Mouse (Mus musculus): ENCODE results near the gene Nipal3. TPM values are rescaled to one million over a fixed set of nuclear protein-coding genes. Genes with fewer than 3 reads are reported as not detected.

Nipal3 gene
- polyA plus RNA-seq (2012; fragmentation: generic; extraction: Trizol) = 1 to 10 TPM in 1 of 2 experiments, under 1 TPM in 1; 0.99 to 2.8 TPM

GRCm38 (mm10) chr4:135494521-135495396 lies at the start of gene Nipal3, which contains the start of gene Stpg1:
Nipal3 (minus strand) TSS chr4:135495038.
Stpg1 (plus strand) TSS chr4:135494790.

GRCm38 (mm10) chr4:135433443-135434394 lies 61.1 kb downstream of the Nipal3 start, which contains the start of gene Rcan3:
Rcan3 (minus strand) TSS chr4:135433853.

GRCm38 (mm10) chr4:135397991-135398390 lies 96.8 kb downstream of the Nipal3 start, which contains the start of gene Ncmap:
Ncmap (minus strand) TSS chr4:135398227.

Other genes with a start within 250 kb of the Nipal3 start
- 100 to 1,000 TPM in 1 of 2 experiments, 10 to 100 TPM in 1; 17.6 to 143 TPM for gene Clic4, start 222.2 kb downstream of the Nipal3 start, polyA plus RNA-seq (2012; fragmentation: generic; extraction: Trizol)
- gene Srrm1, start 141.7 kb downstream of the Nipal3 start, polyA plus RNA-seq (2012; fragmentation: generic; extraction: Trizol) = 10 to 100 TPM; 20.7 to 44.0 TPM
- gene Ncmap, start 96.8 kb downstream of the Nipal3 start, polyA plus RNA-seq (2012; fragmentation: generic; extraction: Trizol) = under 1 TPM; 0.01 to 0.14 TPM
- gene Rcan3, start 61.2 kb downstream of the Nipal3 start, polyA plus RNA-seq (2012; fragmentation: generic; extraction: Trizol) = 1 to 10 TPM; 3.1 to 9.2 TPM
- gene Stpg1, start 248 bp downstream of the Nipal3 start, polyA plus RNA-seq (2012; fragmentation: generic; extraction: Trizol) = not detected
- gene Grhl3, start 78.6 kb upstream of the Nipal3 start, polyA plus RNA-seq (2012; fragmentation: generic; extraction: Trizol) = not detected
- not detected for gene Ifnlr1, start 191.2 kb upstream of the Nipal3 start, polyA plus RNA-seq (2012; fragmentation: generic; extraction: Trizol)
- not detected for gene Il22ra1, start 233.1 kb upstream of the Nipal3 start, polyA plus RNA-seq (2012; fragmentation: generic; extraction: Trizol)